Mouse (Mus musculus) ZHBTc4 (cell line): Measurements from ENCODE around the gene Cacna1e.
A peak's percentile ranks its signal among the peaks of the same experiment; 100 is the strongest.

Source experiments
- DNase-seq: peaks from one replicate; pipeline ENCODE4 v3.0.0-alpha.2; 2011; ENCODE audit warnings: low read depth, low spot score

Gene Cacna1e

GRCm38 (mm10) chr1:154839272-154839671 lies 45.0 kb downstream of the Cacna1e start:
- no peak for DNase-seq

- DNase-seq = no peak
Measured at GRCm38 (mm10) chr1:154836473-154836872, 47.8 kb downstream of the Cacna1e start.

- no peak for DNase-seq
Measured at GRCm38 (mm10) chr1:154832168-154832539, 52.1 kb downstream of the Cacna1e start.

GRCm38 (mm10) chr1:154831269-154832167 lies 52.8 kb downstream of the Cacna1e start:
- DNase-seq = no peak

- DNase-seq = no peak
Measured at GRCm38 (mm10) chr1:154830051-154830450, 54.2 kb downstream of the Cacna1e start.

GRCm38 (mm10) chr1:154823098-154823497 lies 61.2 kb downstream of the Cacna1e start:
- no peak for DNase-seq

- DNase-seq = no peak
Measured at GRCm38 (mm10) chr1:154820422-154820821, 63.9 kb downstream of the Cacna1e start.

- peak; percentile 61 for DNase-seq
Measured at GRCm38 (mm10) chr1:154819960-154820359, 64.3 kb downstream of the Cacna1e start.

- no peak for DNase-seq
Measured at GRCm38 (mm10) chr1:154818742-154819141, 65.6 kb downstream of the Cacna1e start.

- DNase-seq = no peak
Measured at GRCm38 (mm10) chr1:154816836-154817235, 67.5 kb downstream of the Cacna1e start.

- DNase-seq = no peak
Measured at GRCm38 (mm10) chr1:154816267-154816666, 68.0 kb downstream of the Cacna1e start.

- no peak for DNase-seq
Measured at GRCm38 (mm10) chr1:154805742-154806141, 78.6 kb downstream of the Cacna1e start.

- DNase-seq = no peak
Measured at GRCm38 (mm10) chr1:154805038-154805437, 79.3 kb downstream of the Cacna1e start.

GRCm38 (mm10) chr1:154802301-154802904 lies 81.9 kb downstream of the Cacna1e start:
- no peak for DNase-seq

- DNase-seq = peak; percentile 43
Measured at GRCm38 (mm10) chr1:154799257-154799656, 85.0 kb downstream of the Cacna1e start.

- DNase-seq = no peak
Measured at GRCm38 (mm10) chr1:154798771-154799170, 85.5 kb downstream of the Cacna1e start.

GRCm38 (mm10) chr1:154796685-154797084 lies 87.6 kb downstream of the Cacna1e start:
- peak; percentile 54 for DNase-seq

GRCm38 (mm10) chr1:154794518-154794951 lies 89.8 kb downstream of the Cacna1e start:
- no peak for DNase-seq

GRCm38 (mm10) chr1:154791544-154792174 lies 92.6 kb downstream of the Cacna1e start:
- peak; percentile 22 for DNase-seq

- DNase-seq = no peak
Measured at GRCm38 (mm10) chr1:154788491-154788890, 95.8 kb downstream of the Cacna1e start.

- DNase-seq = peak; percentile 77
Measured at GRCm38 (mm10) chr1:154788069-154788468, 96.2 kb downstream of the Cacna1e start.

GRCm38 (mm10) chr1:154787418-154787817 lies 96.9 kb downstream of the Cacna1e start:
- DNase-seq = no peak
